Mouse (Mus musculus): Measurements from ENCODE around the gene Zkscan17. TPM values are rescaled to one million over a fixed set of nuclear protein-coding genes. Genes with fewer than 3 reads are reported as not detected.

Zkscan17 gene
- polyA plus RNA-seq, 1 experiment from 2014 or later = 17.0 TPM

DNA sequence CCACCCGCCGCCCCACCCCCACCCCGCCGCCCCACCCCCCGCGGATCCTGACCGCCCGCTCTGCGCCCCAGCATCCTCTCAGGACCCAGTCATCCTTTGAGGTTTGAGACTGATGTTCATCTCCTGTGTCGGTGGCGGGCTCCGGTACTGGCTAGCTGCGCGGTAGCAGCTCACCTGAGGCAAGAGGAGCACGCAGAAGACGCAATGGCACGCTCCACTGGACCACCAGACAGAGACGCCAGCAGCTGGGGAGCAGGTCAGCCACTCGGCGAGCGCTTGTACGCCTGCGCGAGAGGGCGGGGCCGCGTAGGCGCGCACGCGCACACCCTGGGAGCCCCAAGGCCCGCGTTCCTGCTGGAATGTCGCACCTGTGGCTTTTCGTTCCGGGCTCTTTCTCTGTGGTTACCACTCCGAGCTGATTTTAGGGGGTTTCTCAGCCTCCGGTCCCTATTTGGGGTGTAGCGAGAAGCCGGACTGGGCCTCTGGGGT lies 76.8 kb downstream of the Zkscan17 start, which contains the start of gene Jmjd4:
Jmjd4 (plus strand) TSS at position 305 of the 489 bp plus-strand sequence.
- H3K27me3 ChIP-seq (replicated peaks) = no peaks in the 10 kb centered on the region
- H3K36me3 ChIP-seq = peaks cover 15% of the 10 kb centered on the region
- peak within 1 kb of the TSS; percentile 80 for H3K9ac ChIP-seq
- H3K4me2 ChIP-seq = peak within 1 kb of the TSS; percentile 80
- peak; percentile 95 for ATAC-seq (ENCODE audit: insufficient read depth, low FRiP score, low read depth)
- WGBS = under 1% methylated on average over 36 of the region's 40 CpGs
- H3K4me3 ChIP-seq (replicated peaks) = peak within 1 kb of the TSS; percentile 65
- H3K27ac ChIP-seq = peak within 1 kb of the TSS; percentile 87
- peaks cover 16% of the 10 kb centered on the region; the same call in 1 of the 2 replicates for H3K4me1 ChIP-seq
- no peaks in the 10 kb centered on the region for H3K9me3 ChIP-seq

DNA sequence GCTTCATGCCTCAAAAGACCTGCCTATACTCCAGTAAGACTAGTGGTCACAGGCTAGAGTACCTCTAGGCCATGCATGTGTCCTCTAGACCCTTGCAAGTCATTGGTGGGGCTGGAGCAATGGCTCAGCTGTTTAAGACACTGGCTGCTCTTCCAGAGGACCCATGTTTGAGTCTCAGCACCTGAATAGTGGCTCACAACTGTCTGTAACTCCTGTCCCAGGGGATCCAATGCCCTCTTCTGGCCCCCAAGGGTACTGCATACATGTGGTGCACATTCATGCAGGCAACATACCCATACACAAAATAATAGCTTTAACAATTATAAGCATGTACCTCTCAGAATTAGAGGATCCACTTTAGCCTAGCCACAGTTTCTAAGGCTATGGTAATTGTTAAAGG lies 83.4 kb downstream of the Zkscan17 start:
- H3K4me3 ChIP-seq (replicated peaks) = no peak overlapping the region
- no peak overlapping the region for H3K4me2 ChIP-seq
- no peaks in the 10 kb centered on the region for H3K27me3 ChIP-seq (replicated peaks)
- 0 out of 2 replicates have a peak, but pooled peaks cover under 1% of the 10 kb centered on the region for H3K36me3 ChIP-seq
- no peak overlapping the region for H3K27ac ChIP-seq
- H3K9ac ChIP-seq = no peak overlapping the region
- no peak for ATAC-seq (ENCODE audit: insufficient read depth, low FRiP score, low read depth)
- H3K9me3 ChIP-seq = no peaks in the 10 kb centered on the region
- H3K4me1 ChIP-seq = no peaks in the 10 kb centered on the region

DNA sequence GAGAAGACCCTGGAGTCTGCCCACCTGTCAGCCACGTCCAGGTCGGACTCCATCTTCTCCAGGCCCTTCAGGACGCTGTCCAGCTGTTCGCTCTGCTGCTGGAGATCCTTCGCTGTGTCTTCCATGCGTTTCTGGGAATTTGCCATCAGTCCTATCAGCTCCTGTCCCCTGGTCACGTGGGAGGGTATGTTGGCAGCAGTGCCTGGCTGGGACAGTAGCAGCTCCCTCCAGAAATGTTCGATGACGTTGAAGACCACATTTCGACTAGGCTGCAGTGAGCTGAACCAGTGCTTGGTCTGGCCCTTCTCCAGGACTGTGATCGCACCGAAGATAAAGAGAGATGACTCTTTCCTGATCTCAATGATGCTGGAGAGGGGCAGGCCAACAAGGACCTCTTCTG lies 88.6 kb downstream of the Zkscan17 start:
- ATAC-seq (ENCODE audit: insufficient read depth, low FRiP score, low read depth) = no peak
- Histone ChIP-seq H3K4me2 (no peak overlapping the region), H3K27ac (no peak overlapping the region), H3K4me1 (no peaks in the 10 kb centered on the region), H3K36me3 (peaks cover 12% of the 10 kb centered on the region), H3K9ac (no peak overlapping the region), H3K9me3 (no peaks in the 10 kb centered on the region), H3K4me3 (replicated peaks) (no peak overlapping the region), H3K27me3 (replicated peaks) (no peaks in the 10 kb centered on the region)
- WGBS = 92% methylated on average over 12 of the region's 12 CpGs

Other genes with a start within 250 kb of the Zkscan17 start
- gene Wnt3a, start 236.0 kb downstream of the Zkscan17 start, polyA plus RNA-seq (2015; fragmentation: Nextera tagmentation; extraction: Ambion mirVana) = 0.15 and 0.23 TPM in 2 replicates
- gene Wnt9a, start 219.8 kb downstream of the Zkscan17 start, polyA plus RNA-seq (2015; fragmentation: Nextera tagmentation; extraction: Ambion mirVana) = 4.9 and 5.3 TPM in 2 replicates
- gene Prss38, start 151.1 kb downstream of the Zkscan17 start, polyA plus RNA-seq (2015; fragmentation: Nextera tagmentation; extraction: Ambion mirVana) = 0.10 TPM in 1 of 2 replicates, not detected in the other
- 10.5 and 11.0 TPM in 2 replicates for gene Jmjd4, start 76.7 kb downstream of the Zkscan17 start, polyA plus RNA-seq (2015; fragmentation: Nextera tagmentation; extraction: Ambion mirVana)
- gene Snap47, start 75.6 kb downstream of the Zkscan17 start, polyA plus RNA-seq (2015; fragmentation: Nextera tagmentation; extraction: Ambion mirVana) = 88.7 and 91.0 TPM in 2 replicates
- gene Zfp867, start 54.3 kb downstream of the Zkscan17 start, polyA plus RNA-seq (2015; fragmentation: Nextera tagmentation; extraction: Ambion mirVana) = 6.0 and 6.6 TPM in 2 replicates
- gene Nlrp3, start 14.8 kb upstream of the Zkscan17 start, polyA plus RNA-seq (2015; fragmentation: Nextera tagmentation; extraction: Ambion mirVana) = 0.41 and 0.80 TPM in 2 replicates
- not detected in 2 replicates for gene Olfr222, start 49.5 kb upstream of the Zkscan17 start, polyA plus RNA-seq (2015; fragmentation: Nextera tagmentation; extraction: Ambion mirVana)
- gene Olfr223, start 66.5 kb upstream of the Zkscan17 start, polyA plus RNA-seq (2015; fragmentation: Nextera tagmentation; extraction: Ambion mirVana) = not detected in 2 replicates
- 75.3 and 78.2 TPM in 2 replicates for gene Mprip, start 134.6 kb upstream of the Zkscan17 start, polyA plus RNA-seq (2015; fragmentation: Nextera tagmentation; extraction: Ambion mirVana)

Measured in stomach, embryonic 15.5 days (tissue).